Mouse (Mus musculus) cerebral cortex, adult 2 months (tissue): Measurements from ENCODE around the gene Uqcrq.

Experiments used
- WGBS: fragments of 180-500 bp; shearing (Covaris S2); methylation state at CpG from one replicate; pipeline ENCODE4 v1.1.7; 2018; 5-methylcytosine and 5-hydroxymethylcytosine counted together

Gene Uqcrq

GRCm38 (mm10) chr11:53451361-53451760 lies 20.7 kb upstream of the Uqcrq start:
- WGBS = 81% methylated on average over 2 of the region's 2 CpGs

- WGBS = 62% methylated on average over 15 of the region's 15 CpGs
Observed at GRCm38 (mm10) chr11:53450070-53450705, 19.6 kb upstream of the Uqcrq start.

GRCm38 (mm10) chr11:53448529-53448928 lies 17.9 kb upstream of the Uqcrq start:
- WGBS = 74% methylated on average over 1 of the region's 1 CpGs

- 91% methylated on average over 8 of the region's 8 CpGs for WGBS
Observed at GRCm38 (mm10) chr11:53447996-53448395, 17.4 kb upstream of the Uqcrq start.

GRCm38 (mm10) chr11:53446183-53446582 lies 15.6 kb upstream of the Uqcrq start:
- WGBS = 93% methylated on average over 13 of the region's 13 CpGs

- WGBS = 78% methylated on average over 13 of the region's 13 CpGs
Observed at GRCm38 (mm10) chr11:53445562-53445961, 14.9 kb upstream of the Uqcrq start.

- WGBS = 35% methylated on average over 6 of the region's 6 CpGs
Observed at GRCm38 (mm10) chr11:53443861-53444260, 13.2 kb upstream of the Uqcrq start.

GRCm38 (mm10) chr11:53441921-53442320 lies 11.3 kb upstream of the Uqcrq start:
- 42% methylated on average over 12 of the region's 12 CpGs for WGBS

- 89% methylated on average over 6 of the region's 6 CpGs for WGBS
Observed at GRCm38 (mm10) chr11:53436338-53436737, 5.7 kb upstream of the Uqcrq start.

- 77% methylated on average over 8 of the region's 8 CpGs for WGBS
Observed at GRCm38 (mm10) chr11:53435504-53435903, 4.9 kb upstream of the Uqcrq start.

- 72% methylated on average over 6 of the region's 6 CpGs for WGBS
Observed at GRCm38 (mm10) chr11:53433057-53433456, 2.4 kb upstream of the Uqcrq start.

GRCm38 (mm10) chr11:53431347-53432056 lies 871 bp upstream of the Uqcrq start:
- WGBS = 10% methylated on average over 9 of the region's 9 CpGs

GRCm38 (mm10) chr11:53430300-53430669 lies 346 bp downstream of the Uqcrq start:
- under 1% methylated on average over 34 of the region's 34 CpGs for WGBS

- WGBS = 93% methylated on average over 5 of the region's 5 CpGs
Observed at GRCm38 (mm10) chr11:53428716-53429057, 1.9 kb downstream of the Uqcrq start.

GRCm38 (mm10) chr11:53427993-53428715 lies 2.5 kb downstream of the Uqcrq start:
- WGBS = 83% methylated on average over 3 of the region's 3 CpGs

GRCm38 (mm10) chr11:53426914-53427313 lies 3.7 kb downstream of the Uqcrq start:
- 77% methylated on average over 3 of the region's 3 CpGs for WGBS

- WGBS = 54% methylated on average over 6 of the region's 6 CpGs
Observed at GRCm38 (mm10) chr11:53425711-53426255, 4.8 kb downstream of the Uqcrq start.

GRCm38 (mm10) chr11:53425251-53425650 lies 5.4 kb downstream of the Uqcrq start:
- WGBS = 21% methylated on average over 3 of the region's 3 CpGs

- 20% methylated on average over 2 of the region's 2 CpGs for WGBS
Observed at GRCm38 (mm10) chr11:53424826-53425225, 5.8 kb downstream of the Uqcrq start.

GRCm38 (mm10) chr11:53423036-53423435 lies 7.6 kb downstream of the Uqcrq start, which contains the start of gene Leap2:
TSS of gene Leap2 (minus strand) at chr11:53423170.
- WGBS = 74% methylated on average over 4 of the region's 4 CpGs

GRCm38 (mm10) chr11:53413871-53414270 lies 16.8 kb downstream of the Uqcrq start:
- 73% methylated on average over 4 of the region's 4 CpGs for WGBS

GRCm38 (mm10) chr11:53403638-53404037 lies 27.0 kb downstream of the Uqcrq start:
- 94% methylated on average over 1 of the region's 1 CpGs for WGBS
